Mouse (Mus musculus) neural tube, embryonic 11.5 days (tissue): ENCODE results near the gene Grin2c. TPM values are rescaled to one million over a fixed set of nuclear protein-coding genes. Genes with fewer than 3 reads are reported as not detected.

Experiments
- ATAC-seq: fragments of 200-750 bp; cut with Nextera tagmentation; 2 replicates; pipeline ENCODE4 v1.8.0; 2017; ENCODE audit warnings: moderate number of reproducible peaks, mild to moderate bottlenecking, moderate TSS enrichment, moderate library complexity; ENCODE audit not compliant: insufficient read depth, low FRiP score, low TSS enrichment
- DNase-seq: peaks from one replicate; pipeline ENCODE4 v3.0.0-alpha.2; 2015; ENCODE audit warnings: low spot score
- H3K27ac ChIP-seq: fragments of 300-500 bp; sonication (generic); 2 replicates; pipeline ENCODE4 v1.5.1; 2014; ENCODE audit warnings: low read depth, mild to moderate bottlenecking, low read length
- H3K27me3 ChIP-seq: fragments of 300-500 bp; sonication (generic); 2 replicates; pipeline ENCODE4 v1.6.1; 2014; ENCODE audit warnings: mild to moderate bottlenecking, low read length, mixed read lengths; ENCODE audit not compliant: control insufficient read depth, insufficient read depth
- H3K36me3 ChIP-seq: fragments of 300-500 bp; sonication (generic); 2 replicates; pipeline ENCODE4 v1.6.1; 2014; ENCODE audit warnings: mild to moderate bottlenecking, low read length, moderate library complexity, mixed read lengths; ENCODE audit not compliant: control insufficient read depth, insufficient read depth
- H3K4me1 ChIP-seq: fragments of 300-500 bp; sonication (generic); 2 replicates; pipeline ENCODE4 v1.6.1; 2014; ENCODE audit warnings: low read length, mixed read lengths; ENCODE audit not compliant: control insufficient read depth, insufficient read depth
- H3K4me2 ChIP-seq: fragments of 300-500 bp; sonication (generic); 2 replicates; pipeline ENCODE4 v1.6.1; 2014; ENCODE audit warnings: low read depth, mild to moderate bottlenecking, moderate library complexity
- H3K4me3 ChIP-seq: fragments of 300-500 bp; sonication (generic); 2 replicates; pipeline ENCODE4 v1.5.1; 2014; ENCODE audit warnings: low read depth, low read length
- H3K9ac ChIP-seq: fragments of 300-500 bp; sonication (generic); 2 replicates; pipeline ENCODE4 v1.6.1; 2014; ENCODE audit warnings: mild to moderate bottlenecking, low read length
- H3K9me3 ChIP-seq: fragments of 300-500 bp; sonication (generic); 2 replicates; pipeline ENCODE4 v1.6.1; 2016; ENCODE audit warnings: low read length; ENCODE audit not compliant: control insufficient read depth
- WGBS: fragments of 180-500 bp; shearing (Covaris S2); extraction: QIAGEN DNeasy Blood & Tissue Kit; methylation state at CpG from one replicate; pipeline ENCODE4 v1.1.7; 2014; 5-methylcytosine and 5-hydroxymethylcytosine counted together
- polyA plus RNA-seq: library from polyadenylated mRNA; unstranded; fragments of >200 nt; fragmentation: Nextera tagmentation; extraction: Ambion mirVana; gene quantifications from 2 replicates; pipeline ENCODE4 v1.2.1, GENCODE M21; 2014

Gene Grin2c
- polyA plus RNA-seq, 1 experiment from 2014 or later = 0.57 TPM

DNA sequence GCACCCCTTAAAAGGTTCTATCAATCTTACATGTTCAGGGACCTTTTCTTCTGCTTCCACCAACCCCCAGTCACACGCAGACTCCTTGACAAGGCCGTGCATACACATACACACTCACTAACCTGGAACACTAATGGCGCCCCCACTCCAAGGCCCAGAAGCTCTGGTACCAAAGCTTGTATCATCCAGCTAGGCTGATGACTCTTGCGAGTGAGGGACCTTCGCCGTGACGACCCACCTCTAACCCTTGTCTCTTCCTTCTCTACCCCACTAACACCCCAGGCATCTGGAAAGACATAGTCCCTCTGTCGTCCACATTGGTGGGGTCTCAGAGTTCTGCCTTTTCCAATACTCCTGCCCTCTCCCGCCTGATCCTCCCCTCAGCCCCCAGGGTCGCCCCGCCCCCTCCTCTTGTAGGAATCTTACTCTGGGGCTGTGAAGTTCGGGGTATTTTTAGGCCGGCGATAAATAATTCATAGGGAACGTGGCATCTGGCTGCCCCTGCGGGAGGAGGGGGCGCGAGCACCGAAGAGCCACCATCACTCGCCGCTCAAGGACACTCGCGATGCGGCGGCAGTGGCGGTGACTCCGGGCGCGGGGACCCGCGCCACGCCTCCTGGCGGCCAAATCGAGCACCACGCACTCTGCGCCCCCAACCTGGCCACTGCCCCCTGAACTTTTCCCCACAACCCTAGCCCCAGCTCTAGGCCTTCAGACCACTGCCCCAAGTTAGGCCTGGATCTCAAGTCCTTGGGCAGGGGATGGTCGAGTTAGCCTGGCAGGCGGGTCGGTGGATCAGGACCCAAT, 2.0 kb downstream of the Grin2c start:
- no peak overlapping the region for H3K9ac ChIP-seq
- DNase-seq (peak; percentile 74), ATAC-seq (peak; percentile 53; the same call in 1 of the 2 replicates)
- 5% methylated on average over 39 of the region's 39 CpGs for WGBS
- H3K4me2 ChIP-seq = peak overlapping the region; percentile 40
- no peak overlapping the region for H3K27ac ChIP-seq
- 0 out of 2 replicates have a peak, but pooled peaks cover 2% of the 10 kb centered on the region for H3K36me3 ChIP-seq
- peak overlapping the region; percentile 18; the same call in 1 of the 2 replicates for H3K4me3 ChIP-seq
- H3K9me3 ChIP-seq = no peaks in the 10 kb centered on the region
- H3K27me3 ChIP-seq = peaks cover 74% of the 10 kb centered on the region
- H3K4me1 ChIP-seq = peaks cover 9% of the 10 kb centered on the region; the same call in 1 of the 2 replicates

DNA sequence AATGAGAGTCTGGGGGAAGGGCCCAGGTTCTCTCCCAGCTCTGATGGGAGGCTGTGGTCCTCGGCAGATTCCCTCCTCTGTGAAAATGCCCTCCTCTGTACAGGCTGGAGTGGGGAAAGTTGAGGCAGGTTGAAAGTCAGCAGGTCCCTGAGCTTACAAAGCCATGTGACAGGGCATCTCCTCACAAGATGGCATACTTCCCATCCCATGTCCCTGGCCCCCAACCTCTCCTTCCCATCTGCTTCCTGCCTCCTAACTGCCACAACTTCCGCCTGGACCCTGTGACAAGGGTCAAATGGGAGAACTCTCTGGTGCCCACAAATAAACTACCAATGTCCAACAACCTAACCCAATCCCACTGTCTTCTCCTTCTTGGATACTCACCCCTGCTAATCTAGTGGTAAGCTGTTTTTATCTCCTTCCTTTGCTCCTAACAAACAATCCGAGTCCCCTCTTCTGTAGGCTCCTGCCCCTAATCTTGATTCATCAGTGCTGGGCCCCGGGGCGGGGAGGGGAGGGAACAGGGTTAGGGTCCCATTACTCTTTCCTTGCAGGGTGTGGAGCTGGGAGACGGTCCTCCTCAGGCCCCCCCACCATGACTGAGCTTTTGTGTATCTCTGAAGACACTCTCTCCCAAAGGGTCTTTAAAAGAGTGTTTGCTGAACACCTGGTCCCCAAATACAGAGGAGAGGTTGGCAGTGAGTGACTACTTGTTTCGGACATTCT, 2.7 kb downstream of the Grin2c start:
- Histone ChIP-seq H3K4me3 (no peak overlapping the region), H3K4me1 (peaks cover 9% of the 10 kb centered on the region; the same call in 1 of the 2 replicates), H3K9ac (no peak overlapping the region), H3K27ac (no peak overlapping the region), H3K36me3 (0 out of 2 replicates have a peak, but pooled peaks cover 2% of the 10 kb centered on the region), H3K4me2 (no peak overlapping the region), H3K27me3 (peaks cover 81% of the 10 kb centered on the region), H3K9me3 (no peaks in the 10 kb centered on the region)
- WGBS = 70% methylated on average over 7 of the region's 7 CpGs
- ATAC-seq (no peak), DNase-seq (no peak)

- DNase-seq (no peak), ATAC-seq (no peak)
These were observed 4.1 kb downstream of the Grin2c start for GRCm38 (mm10) chr11:115262954-115263353.

DNA sequence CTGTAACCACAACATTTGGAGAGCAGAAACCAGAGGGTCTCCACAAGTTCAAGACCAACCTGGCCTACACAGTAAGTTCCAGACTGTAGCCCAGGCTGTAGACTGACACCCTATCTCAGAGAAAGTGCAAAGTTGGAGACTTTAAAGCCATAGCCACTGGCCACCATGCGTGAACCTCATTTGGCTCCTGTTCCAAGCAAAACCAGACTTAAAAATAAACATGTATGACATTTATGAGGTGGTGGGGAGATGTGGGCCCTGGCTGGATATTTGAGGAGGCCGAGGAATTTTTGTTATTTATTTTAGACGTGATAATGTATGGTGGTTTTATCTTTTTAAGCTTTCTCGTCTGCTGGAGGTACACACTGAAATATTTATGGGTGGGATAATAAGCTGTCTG, 7.9 kb downstream of the Grin2c start:
- Histone ChIP-seq H3K27me3 (peaks cover 65% of the 10 kb centered on the region), H3K4me2 (no peak overlapping the region), H3K27ac (no peak overlapping the region), H3K9ac (no peak overlapping the region), H3K9me3 (no peaks in the 10 kb centered on the region), H3K36me3 (no peaks in the 10 kb centered on the region), H3K4me1 (no peaks in the 10 kb centered on the region), H3K4me3 (no peak overlapping the region)
- WGBS = 76% methylated on average over 4 of the region's 4 CpGs
- DNase-seq (no peak), ATAC-seq (no peak)

More at GRCm38 (mm10) chr11:115262954-115263353, 4.1 kb downstream of the Grin2c start:
- H3K4me2 ChIP-seq = no peak overlapping the region
- H3K9me3 ChIP-seq = no peaks in the 10 kb centered on the region
- H3K36me3 ChIP-seq = no peaks in the 10 kb centered on the region
- H3K4me3 ChIP-seq = no peak overlapping the region
- H3K27ac ChIP-seq = no peak overlapping the region
- 84% methylated on average over 11 of the region's 11 CpGs for WGBS
- no peak overlapping the region for H3K9ac ChIP-seq
- H3K4me1 ChIP-seq = peaks cover 9% of the 10 kb centered on the region; the same call in 1 of the 2 replicates
- peaks cover 81% of the 10 kb centered on the region for H3K27me3 ChIP-seq

GRCm38 (mm10) chr11:115257775-115258510, 9.1 kb downstream of the Grin2c start:
- H3K9ac ChIP-seq = no peak overlapping the region
- no peak for DNase-seq
- H3K4me2 ChIP-seq = peak overlapping the region; percentile 20; the same call in 1 of the 2 replicates
- 16% methylated on average over 53 of the region's 59 CpGs for WGBS
- no peaks in the 10 kb centered on the region for H3K4me1 ChIP-seq
- H3K27ac ChIP-seq = no peak overlapping the region
- no peak overlapping the region for H3K4me3 ChIP-seq
- no peaks in the 10 kb centered on the region for H3K36me3 ChIP-seq
- no peak for ATAC-seq
- H3K9me3 ChIP-seq = no peaks in the 10 kb centered on the region
- peaks cover 59% of the 10 kb centered on the region for H3K27me3 ChIP-seq

DNA sequence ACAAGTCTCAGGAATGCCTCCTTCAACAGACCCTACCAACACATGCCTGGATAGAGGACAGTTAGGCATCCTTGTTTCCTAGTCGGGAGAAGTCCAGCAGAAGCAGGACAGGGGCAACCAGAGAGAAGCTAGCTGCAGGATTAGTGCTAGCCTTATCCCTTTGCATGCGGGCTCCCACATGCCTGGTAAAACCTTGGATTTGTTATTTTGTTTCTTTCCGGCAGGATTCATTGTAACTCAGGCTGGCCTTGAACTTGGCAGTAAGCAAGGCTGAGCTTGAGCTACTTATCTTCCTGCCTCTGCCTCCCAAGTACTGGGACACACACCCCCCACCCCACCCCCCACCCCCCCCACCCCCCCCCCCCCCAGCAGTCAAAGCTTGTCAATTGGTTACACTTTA, 15.8 kb downstream of the Grin2c start:
- Histone ChIP-seq H3K4me1 (peaks cover 26% of the 10 kb centered on the region), H3K4me3 (no peak overlapping the region), H3K27ac (no peak overlapping the region), H3K9me3 (no peaks in the 10 kb centered on the region), H3K36me3 (no peaks in the 10 kb centered on the region), H3K27me3 (peaks cover 51% of the 10 kb centered on the region), H3K9ac (no peak overlapping the region), H3K4me2 (no peak overlapping the region)
- ATAC-seq (no peak), DNase-seq (no peak)
- WGBS = 60% methylated on average over 3 of the region's 3 CpGs

DNA sequence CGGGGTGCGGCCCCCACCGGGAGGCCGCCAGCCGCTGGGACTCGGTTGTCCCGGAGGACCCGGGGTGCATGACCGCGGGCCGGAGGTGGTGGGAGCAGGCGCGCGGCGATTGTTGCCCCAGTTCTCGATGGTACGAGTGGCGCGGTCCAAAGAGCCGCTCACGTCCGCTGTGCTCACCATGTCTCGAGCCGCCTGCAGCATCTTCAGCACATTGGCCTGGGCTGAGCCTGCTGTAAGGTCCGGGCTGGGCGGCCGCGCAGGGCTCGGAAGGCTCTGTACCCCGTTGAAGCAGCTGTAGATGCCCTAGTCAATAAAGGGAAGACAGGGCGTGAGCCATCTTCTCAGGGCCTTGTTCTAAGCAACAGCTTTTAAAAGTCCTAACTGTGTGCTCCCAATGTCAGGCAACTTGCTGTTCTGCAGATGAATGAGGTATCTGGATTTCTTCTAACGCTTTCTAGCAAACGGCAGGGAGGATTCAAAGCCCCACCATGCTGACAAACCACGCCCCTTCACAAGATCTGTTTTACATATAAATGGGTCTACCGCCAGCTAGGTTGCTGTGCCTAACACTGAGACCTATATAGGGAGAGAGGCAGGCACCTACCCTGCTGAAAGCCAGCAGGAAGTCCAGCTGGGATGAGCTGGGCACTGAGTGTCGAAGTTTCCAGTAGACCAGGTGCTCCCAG, 16.5 kb downstream of the Grin2c start:
- Histone ChIP-seq H3K9ac (peak overlapping the region; percentile 48), H3K27ac (no peak overlapping the region), H3K36me3 (no peaks in the 10 kb centered on the region), H3K4me3 (peak overlapping the region; percentile 42), H3K27me3 (peaks cover 51% of the 10 kb centered on the region), H3K4me2 (peak overlapping the region; percentile 80), H3K9me3 (no peaks in the 10 kb centered on the region), H3K4me1 (peaks cover 33% of the 10 kb centered on the region)
- ATAC-seq (0 out of 2 replicates have a peak, but pooled peaks have one; percentile 35), DNase-seq (no peak)
- WGBS = 2% methylated on average over 36 of the region's 36 CpGs
